Mouse (Mus musculus) E14TG2a.4 (cell line): ENCODE results near the gene Prdm12.

Experiments
- CTCF ChIP-seq: conservative IDR thresholded peaks from 2 replicates; pipeline ENCODE4 v1.5.1; 2014; ENCODE audit warnings: low read length
- NANOG ChIP-seq: IDR thresholded peaks from 2 replicates; pipeline ENCODE4 v1.6.1; 2014; ENCODE audit warnings: borderline replicate concordance, low read length, mixed read lengths
- POU5F1 ChIP-seq: IDR thresholded peaks from 2 replicates; pipeline ENCODE4 v1.6.1; 2014; ENCODE audit warnings: low read length, borderline replicate concordance

GRCm38 (mm10) chr2:31641929-31642328, 2.1 kb downstream of the Prdm12 start:
- TF ChIP-seq CTCF, result no peak
- no peak for TF ChIP-seq POU5F1
- TF ChIP-seq NANOG, result no peak
